Mouse (Mus musculus): Measurements from ENCODE around the gene Ciart.
"Not testable (repeated sequence)": the region's sequence is repeated elsewhere in the genome, so short reads cannot be mapped to it uniquely, and the experiment has no call there.

Ciart gene

DNA sequence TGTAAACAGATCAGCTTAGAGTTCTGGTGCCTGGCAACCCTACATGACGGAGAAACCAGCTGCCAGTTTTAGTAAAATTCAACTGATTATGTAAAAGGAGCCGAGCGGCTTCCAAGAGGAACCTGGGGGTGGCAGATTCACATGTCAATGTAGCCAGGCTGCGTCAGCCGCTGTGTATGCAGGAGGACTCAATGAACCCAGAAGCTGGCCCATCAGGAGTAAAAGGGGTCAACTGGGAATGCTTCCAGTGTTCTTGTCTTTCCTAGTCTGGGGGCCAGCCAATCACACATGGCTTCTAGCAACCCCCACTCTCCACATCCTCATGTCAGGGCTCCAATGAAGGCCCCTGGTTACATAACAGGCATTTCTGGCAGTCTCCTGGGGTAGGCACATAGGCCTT is 17.0 kb downstream of the Ciart start:
- DNase-seq (ENCODE audit: low spot score in 2 of 2): peak; percentile 52 to 65

DNA sequence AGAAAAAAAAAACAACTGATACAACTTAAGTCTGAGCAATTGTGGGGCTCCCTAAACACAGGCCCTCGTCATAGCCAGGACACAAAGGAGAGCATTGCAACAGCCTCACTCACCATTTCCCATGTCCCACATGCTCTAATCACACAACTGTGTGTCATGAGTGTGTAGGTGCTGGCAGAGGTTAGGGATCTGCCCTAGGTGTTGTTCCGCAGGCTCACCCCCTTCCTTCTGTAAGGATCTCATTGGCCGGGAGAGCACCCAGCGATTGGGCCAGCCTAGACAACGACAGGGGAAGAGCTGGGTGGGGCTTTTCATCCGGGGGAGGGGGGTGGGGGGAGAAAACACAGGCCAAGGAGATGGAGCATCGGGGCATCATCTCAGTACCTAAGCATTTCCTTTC is 18.5 kb downstream of the Ciart start:
- no peak for DNase-seq (ENCODE audit: low spot score in 2 of 2)

DNA sequence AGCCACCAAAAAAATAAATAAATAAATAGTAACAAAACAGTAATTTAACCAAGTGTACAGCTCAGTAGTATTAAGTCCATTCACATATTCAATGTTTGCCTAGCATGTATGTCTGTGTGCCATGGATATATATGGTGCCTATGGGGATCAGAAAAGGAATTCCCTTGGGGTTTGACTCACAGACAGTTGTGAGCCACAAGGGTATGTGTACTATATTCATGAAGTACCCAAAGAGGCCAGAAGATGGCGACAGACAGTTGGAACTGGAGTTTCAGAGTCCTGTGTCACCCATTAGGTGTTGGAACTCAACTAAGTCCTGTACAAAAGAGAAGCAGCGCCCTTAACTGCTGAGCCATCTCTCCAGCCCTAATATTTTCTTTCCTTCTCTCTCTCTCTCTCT is 20.3 kb downstream of the Ciart start:
- DNase-seq (ENCODE audit: low spot score in 2 of 2): peak in 1 of 2 experiments; percentile 37

DNA sequence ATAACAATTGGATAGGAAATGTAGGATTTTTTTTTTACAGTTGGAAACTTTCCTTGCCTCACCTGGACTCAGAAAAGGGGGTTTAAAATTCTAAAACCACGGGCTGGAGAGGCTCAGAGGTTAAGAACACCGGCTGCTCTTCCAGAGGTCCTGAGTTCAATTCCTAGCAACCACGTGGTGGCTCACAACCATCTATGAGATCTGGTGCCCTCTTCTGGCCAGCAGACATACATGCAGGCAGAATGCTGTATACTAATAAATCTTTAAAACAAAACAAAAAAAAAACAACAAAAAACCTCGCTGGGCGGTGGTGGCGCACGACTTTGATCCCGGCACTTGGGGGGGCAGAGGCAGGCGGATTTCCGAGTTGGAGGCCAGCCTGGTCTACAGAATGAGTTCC is 20.8 kb downstream of the Ciart start:
- DNase-seq (ENCODE audit: low spot score in 2 of 2): no peak

DNA sequence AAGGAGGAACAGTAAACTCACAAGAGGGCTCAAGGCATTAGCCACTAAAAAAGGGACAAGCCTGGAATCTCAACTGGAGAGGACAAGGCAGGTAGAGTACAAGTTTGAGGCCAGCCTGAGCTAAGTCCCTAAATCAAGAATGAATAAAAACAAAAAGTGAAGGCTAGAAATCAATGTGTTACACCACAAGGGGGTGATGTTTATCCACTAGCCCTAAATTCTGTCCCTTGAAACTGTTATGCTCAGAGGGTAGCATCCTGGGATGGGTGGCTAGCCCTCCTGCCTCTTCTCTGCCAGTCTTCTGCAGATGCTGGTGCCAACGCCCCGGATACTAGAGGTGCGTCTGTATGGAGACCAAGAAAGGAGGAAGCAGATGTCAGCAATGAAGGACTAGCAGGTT is 21.7 kb downstream of the Ciart start:
- DNase-seq (ENCODE audit: low spot score in 2 of 2): no peak

DNA sequence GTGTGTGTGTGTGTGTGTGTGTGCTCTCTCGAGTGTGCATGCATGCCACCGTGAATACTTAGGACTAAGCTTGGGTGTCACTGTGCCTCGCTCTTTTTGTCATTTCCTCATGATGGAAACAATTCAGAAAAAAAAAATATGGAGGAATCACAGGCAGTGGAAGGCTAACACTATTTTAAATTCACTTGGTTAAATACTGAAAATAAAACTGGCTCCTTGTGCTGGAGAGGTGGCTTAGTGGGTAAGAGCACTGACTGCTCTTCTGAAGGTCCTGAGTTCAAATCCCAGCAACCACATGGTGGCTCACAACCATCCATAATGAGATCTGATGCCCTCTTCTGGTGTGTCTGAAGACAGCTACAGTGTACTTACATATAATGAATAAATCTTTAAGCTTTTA is 23.8 kb downstream of the Ciart start:
- not testable (repeated sequence) for DNase-seq (ENCODE audit: low spot score in 2 of 2)

DNA sequence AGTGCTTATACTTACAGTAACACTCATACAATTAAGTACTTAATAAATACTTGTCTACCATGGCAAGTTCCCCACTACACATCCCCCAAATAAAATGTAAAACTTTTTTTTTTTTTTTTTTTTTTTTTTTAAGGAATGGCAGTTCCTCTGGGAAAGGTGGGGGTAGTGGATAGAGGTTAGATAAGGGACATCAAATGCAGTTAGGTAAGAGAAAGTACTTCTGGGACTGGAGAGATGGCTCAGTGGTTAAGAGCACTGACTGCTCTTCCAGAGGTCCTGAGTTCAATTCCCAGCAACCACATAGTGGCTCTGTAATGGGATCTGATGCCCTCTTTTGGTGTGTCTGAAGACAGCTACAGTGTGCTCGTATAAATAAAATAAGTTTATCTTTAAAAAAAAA is 25.0 kb downstream of the Ciart start:
- not testable (repeated sequence) for DNase-seq (ENCODE audit: low spot score in 2 of 2)

DNA sequence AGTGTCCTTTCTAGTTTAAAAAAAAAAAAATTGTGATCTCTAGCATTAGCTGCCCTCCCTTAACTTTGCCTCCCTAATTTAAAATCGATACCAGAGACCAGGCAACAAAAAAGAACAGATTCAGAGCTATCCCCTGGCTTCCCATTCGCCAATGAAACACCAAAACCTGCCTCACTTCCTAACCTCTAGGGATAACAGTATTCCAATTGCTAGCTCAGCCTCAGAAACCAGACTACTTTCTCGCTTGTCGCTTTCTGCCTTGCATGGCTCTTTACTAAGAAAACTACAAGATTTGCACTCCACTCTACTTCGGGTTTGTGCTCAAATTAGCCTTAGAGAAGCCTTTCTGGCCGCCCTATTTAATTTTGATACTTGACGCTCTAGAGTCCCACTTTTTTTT is 25.9 kb downstream of the Ciart start:
- DNase-seq (ENCODE audit: low spot score in 2 of 2): no peak

DNA sequence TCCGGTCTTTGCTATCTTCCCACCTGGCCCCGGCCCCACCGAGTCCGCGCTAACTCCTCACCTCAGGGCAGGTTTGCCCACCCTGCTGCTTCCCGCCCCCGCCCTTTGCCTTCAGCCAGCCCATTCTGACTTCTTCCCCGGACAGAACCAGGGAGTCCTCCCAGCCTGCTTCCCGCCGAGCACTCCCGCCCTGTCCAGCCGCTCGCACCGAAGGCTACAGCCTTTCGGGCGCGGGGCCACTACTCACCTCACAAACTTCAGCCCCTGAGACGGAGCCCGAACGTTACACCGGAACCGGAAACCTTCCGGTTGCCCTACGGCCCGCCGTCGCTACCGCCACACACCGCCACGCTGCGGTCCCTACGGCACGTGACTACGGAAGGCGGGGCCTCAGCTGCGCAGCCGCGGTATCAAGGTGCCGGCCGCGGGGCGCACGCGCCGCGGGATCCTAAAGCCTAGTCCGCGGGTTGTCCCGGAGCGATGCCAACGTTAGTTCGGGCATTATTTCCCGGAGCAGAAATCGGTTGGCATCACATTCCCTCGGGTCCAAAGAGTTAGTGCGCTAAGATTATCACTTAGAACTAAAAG is 26.5 kb downstream of the Ciart start, which contains the start of gene Prpf3:
Gene Prpf3 (minus strand): TSS at position 384 of the 588 bp plus-strand sequence.
- peak; percentile 87 to 92 for DNase-seq (ENCODE audit: low spot score in 2 of 2)

DNA sequence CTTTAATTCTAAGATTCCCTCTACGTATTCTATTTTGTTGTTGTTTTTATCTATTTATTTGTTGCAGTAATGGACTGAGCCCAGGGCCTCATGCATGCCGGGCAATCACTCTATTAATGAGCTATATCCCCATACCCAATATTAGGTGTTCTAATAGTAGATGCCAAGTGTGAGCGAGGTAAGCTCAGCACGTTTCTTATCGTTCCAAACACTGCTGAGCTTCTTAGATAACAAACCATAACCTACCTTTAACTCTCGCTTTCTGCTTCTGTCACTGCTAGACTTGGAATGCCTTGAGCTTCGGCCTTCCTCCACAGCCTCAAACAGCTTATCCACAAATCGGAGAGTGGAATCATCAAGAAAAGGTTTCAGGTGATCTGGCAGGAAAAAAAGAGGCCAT is 30.7 kb downstream of the Ciart start:
- DNase-seq (ENCODE audit: low spot score in 2 of 2): no peak

DNA sequence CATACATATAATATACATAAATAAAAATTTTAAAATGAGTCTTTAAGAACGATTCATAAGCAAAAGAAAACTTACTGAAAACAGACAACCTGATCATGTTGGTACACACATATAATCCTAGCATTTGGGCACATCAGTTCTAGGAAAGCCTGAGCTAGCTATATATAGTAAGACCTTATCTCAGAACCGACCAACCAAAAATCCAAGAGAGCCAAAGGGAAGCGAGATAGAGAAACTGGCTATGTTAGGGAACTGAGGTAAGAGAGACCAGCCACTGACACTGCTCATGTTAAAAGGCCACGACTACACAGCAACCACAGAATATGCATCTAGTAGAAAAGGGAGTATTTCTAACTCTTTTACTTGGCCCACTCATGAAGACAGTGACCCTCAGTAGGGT is 31.4 kb downstream of the Ciart start:
- DNase-seq (ENCODE audit: low spot score in 2 of 2): no peak

DNA sequence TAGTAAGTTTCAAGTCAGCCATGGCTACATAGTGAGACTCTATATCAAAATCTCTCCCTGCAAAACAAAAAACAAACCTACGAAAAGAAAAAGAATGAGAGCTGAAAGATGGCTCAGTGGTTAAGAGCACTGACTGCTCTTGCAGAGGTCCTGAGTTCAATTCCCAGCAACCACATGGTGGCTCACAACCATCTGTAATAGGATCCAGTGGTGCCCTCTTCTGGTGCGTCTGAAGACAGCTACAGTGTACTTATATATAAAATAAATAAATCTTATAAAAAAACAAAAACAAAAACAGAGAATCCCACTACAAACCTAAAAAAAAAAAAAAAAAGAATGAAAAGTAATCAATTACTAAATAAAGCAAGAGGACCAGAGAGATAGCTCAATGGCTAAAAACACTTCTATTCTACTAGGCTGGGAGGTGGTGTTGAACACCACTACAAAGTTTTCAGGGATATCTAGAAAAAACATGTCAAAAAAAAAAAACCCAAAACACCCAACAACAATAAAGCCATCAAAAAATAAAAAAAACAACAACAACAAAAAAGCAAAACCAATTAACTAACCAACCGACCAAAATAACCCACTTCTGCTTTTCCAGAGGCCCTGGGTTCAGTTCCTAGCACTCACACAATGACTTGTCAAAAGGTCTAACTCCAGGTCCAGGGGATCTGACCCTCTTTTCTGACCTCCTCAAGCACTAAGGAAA is 39.4 kb downstream of the Ciart start:
- DNase-seq (ENCODE audit: low spot score in 2 of 2): no peak

DNA sequence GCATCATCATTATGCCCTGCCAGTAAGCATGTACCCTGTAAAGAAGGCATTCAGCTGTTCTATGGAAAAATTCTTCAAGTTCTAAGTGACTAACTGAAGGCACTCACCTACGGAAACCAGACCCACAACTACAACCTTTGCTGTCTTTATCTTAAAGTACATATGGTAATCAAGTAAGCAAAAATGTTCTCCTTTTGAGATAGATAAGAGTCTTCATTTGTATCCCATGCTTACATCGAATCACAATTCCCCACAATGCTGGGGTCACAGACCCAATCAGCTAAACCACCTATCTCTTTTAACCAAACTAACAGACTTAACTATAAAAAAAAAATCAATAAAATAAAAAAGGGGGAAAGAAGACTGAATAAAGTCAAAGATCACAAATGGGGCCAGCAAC is 42.8 kb downstream of the Ciart start:
- no peak for DNase-seq (ENCODE audit: low spot score in 2 of 2)

DNA sequence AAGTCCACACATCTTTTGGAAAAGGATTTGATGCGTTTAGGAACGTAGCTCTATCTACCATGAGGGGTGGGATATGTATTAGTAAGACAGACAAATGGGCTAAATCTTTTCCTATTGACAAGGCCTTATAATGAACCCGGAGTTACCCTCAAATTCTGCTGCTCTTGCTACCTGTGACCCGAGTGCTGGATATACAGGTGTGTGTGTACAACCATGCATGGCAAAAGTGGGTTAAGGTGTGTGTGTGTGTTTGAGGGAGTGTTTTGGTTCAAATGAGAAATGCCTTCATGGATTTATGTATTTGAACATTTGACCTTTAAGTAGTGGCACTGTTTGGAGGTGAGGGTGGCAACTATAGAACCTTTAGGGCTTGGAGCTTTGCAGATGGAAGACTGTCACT is 53.0 kb downstream of the Ciart start:
- no peak for DNase-seq (ENCODE audit: low spot score in 2 of 2)

Measured in frontal cortex, postnatal 14 days (tissue).